ENCODE assay signal across 8 mouse cellular contexts in genomic region chr7:141464603-141465201, GRCm38 (mm10). TPM values are rescaled to one million over a fixed set of nuclear protein-coding genes. Genes with fewer than 3 reads are reported as not detected.
DNase-seq lines count a peak whose midpoint lies in the region; ATAC-seq and TF ChIP-seq lines count a peak whose summit lies in the region.

No protein-coding gene starts in this region.

- H3K36me3 ChIP-seq in limb, embryonic 13.5 days, result peaks cover 7% of the 10 kb centered on the region
- H3K36me3 ChIP-seq in midbrain, postnatal 0 days (ENCODE audit: insufficient read depth, low read length), result peaks cover 8% of the 10 kb centered on the region; the same call in 1 of the 2 replicates

- H3K27me3 ChIP-seq in limb, embryonic 13.5 days, result peaks cover 67% of the 10 kb centered on the region
- peaks cover 51% of the 10 kb centered on the region for H3K27me3 ChIP-seq in midbrain, postnatal 0 days (ENCODE audit: insufficient read depth, low read length)

- no peak for ATAC-seq in limb, embryonic 13.5 days (ENCODE audit: low FRiP score, low read depth)
- no peak for ATAC-seq in midbrain, postnatal 0 days (ENCODE audit: low FRiP score)

- WGBS in limb, embryonic 13.5 days, result 3% methylated on average over 38 of the region's 38 CpGs
- WGBS in midbrain, postnatal 0 days, result 6% methylated on average over 38 of the region's 38 CpGs

- H3K4me2 ChIP-seq in limb, embryonic 13.5 days (replicated peaks), result peak overlapping the region; percentile 60
- peak overlapping the region; percentile 28; the same call in 1 of the 2 replicates for H3K4me2 ChIP-seq in midbrain, postnatal 0 days (ENCODE audit: low read depth, low read length, poor library complexity, severe bottlenecking)

- H3K27ac ChIP-seq in gastrocnemius, adult 2 months, result peak overlapping the region; percentile 94
- peak overlapping the region; percentile 76 for H3K27ac ChIP-seq in brown adipose tissue, adult 24 weeks (replicated peaks; ENCODE audit: low read depth, low read length)
- no peak overlapping the region for H3K27ac ChIP-seq in limb, embryonic 13.5 days
- no peak overlapping the region for H3K27ac ChIP-seq in midbrain, postnatal 0 days (ENCODE audit: low read depth, low read length)

- TF ChIP-seq CTCF in gastrocnemius, adult 2 months (IDR thresholded peaks at IDR 0.05), result no peak
- TF ChIP-seq CTCF in midbrain, postnatal 0 days (IDR thresholded peaks at IDR 0.05), result no peak

- peak overlapping the region; percentile 81 for H3K4me3 ChIP-seq in gastrocnemius, adult 2 months
- peak overlapping the region; percentile 66 for H3K4me3 ChIP-seq in brown adipose tissue, adult 24 weeks (ENCODE audit: insufficient read depth, low read depth, low read length)
- peak overlapping the region; percentile 33 for H3K4me3 ChIP-seq in limb, embryonic 13.5 days
- peak overlapping the region; percentile 20; the same call in 1 of the 2 replicates for H3K4me3 ChIP-seq in midbrain, postnatal 0 days (ENCODE audit: low read depth, low read length)

- intact Hi-C loops in gastrocnemius, adult 2 months (cut with DNase I), result no loop called here
- intact Hi-C loops in heart, postnatal 36 days (cut with DNase I), result loop anchor here (10.0 kb wide), 1 partner anchor 520 kb away; the partner anchor contains the start of gene Pgghg

- no peaks in the 10 kb centered on the region for H3K9me3 ChIP-seq in limb, embryonic 13.5 days
- no peaks in the 10 kb centered on the region for H3K9me3 ChIP-seq in midbrain, postnatal 0 days (ENCODE audit: low read length)

- peak; percentile 44 for DNase-seq in gastrocnemius, adult 2 months
- DNase-seq in gastrocnemius, postnatal 4 days (ENCODE audit: low spot score in 2 of 2), result no peak
- DNase-seq in heart, postnatal 36 days, result peak; percentile 39 to 41
- no peak for DNase-seq in midbrain, postnatal 0 days (ENCODE audit: low spot score)
- DNase-seq in embryo, embryonic 10 days (ENCODE audit: low spot score), result no peak
- no peak for DNase-seq in urinary bladder, adult 18-20 months (ENCODE audit: low spot score in 2 of 2)

- H3K9ac ChIP-seq in limb, embryonic 13.5 days, result peak overlapping the region; percentile 61
- 0 out of 2 replicates have a peak overlapping the region, but pooled peaks have one; percentile 24 for H3K9ac ChIP-seq in midbrain, postnatal 0 days (replicated peaks; ENCODE audit: low read length, poor library complexity, severe bottlenecking)

- H3K4me1 ChIP-seq in brown adipose tissue, adult 24 weeks (ENCODE audit: control insufficient read depth, insufficient read depth, insufficient read length, low read length), result peaks cover 10% of the 10 kb centered on the region; the same call in 1 of the 2 replicates
- peaks cover 65% of the 10 kb centered on the region for H3K4me1 ChIP-seq in limb, embryonic 13.5 days
- H3K4me1 ChIP-seq in midbrain, postnatal 0 days (ENCODE audit: insufficient read depth, low read length), result peaks cover 32% of the 10 kb centered on the region

RNA-seq across cellular contexts. Expression of gene Cd151, which starts 2.5 kb away (rescaled TPM):
- 10 to 100 TPM; 83.2 to 90.2 TPM for total RNA-seq in gastrocnemius, adult 2 months (2021)
- 10 to 100 TPM; 87.2 to 88.8 TPM for total RNA-seq in gastrocnemius, postnatal 4 days (2021)
- 223 and 257 TPM in 2 replicates for polyA plus RNA-seq in brown adipose tissue, adult 24 weeks (2012; ENCODE audit: insufficient read depth, insufficient read length, missing spikeins)
- 100 to 1,000 TPM; 299 to 300 TPM for total RNA-seq in heart, postnatal 36 days (2021)
- 12.6 and 14.6 TPM in 2 replicates for polyA plus RNA-seq in limb, embryonic 13.5 days (2015; fragmentation: Nextera tagmentation; extraction: Ambion mirVana)
- 46.4 and 52.9 TPM in 2 replicates for total RNA-seq in midbrain, postnatal 0 days (2014; rRNA removed)
- polyA plus RNA-seq in midbrain, postnatal 0 days (2015; fragmentation: Nextera tagmentation; extraction: Ambion mirVana), result 13.6 and 15.0 TPM in 2 replicates

RNA-seq across cellular contexts. Expression of gene Cracr2b, which starts 3.8 kb away (rescaled TPM):
- 1 to 10 TPM; 6.1 to 6.3 TPM for total RNA-seq in gastrocnemius, adult 2 months (2021)
- total RNA-seq in gastrocnemius, postnatal 4 days (2021), result 1 to 10 TPM; 8.9 to 9.3 TPM
- 9.8 and 11.8 TPM in 2 replicates for polyA plus RNA-seq in brown adipose tissue, adult 24 weeks (2012; ENCODE audit: insufficient read depth, insufficient read length, missing spikeins)
- 10 to 100 TPM; 24.1 to 24.2 TPM for total RNA-seq in heart, postnatal 36 days (2021)
- polyA plus RNA-seq in limb, embryonic 13.5 days (2015; fragmentation: Nextera tagmentation; extraction: Ambion mirVana), result 13.5 and 14.3 TPM in 2 replicates
- 4.0 and 5.3 TPM in 2 replicates for total RNA-seq in midbrain, postnatal 0 days (2014; rRNA removed)
- polyA plus RNA-seq in midbrain, postnatal 0 days (2015; fragmentation: Nextera tagmentation; extraction: Ambion mirVana), result 5.3 and 5.9 TPM in 2 replicates

RNA-seq across cellular contexts. Expression of gene Pnpla2, which starts 9.7 kb away (rescaled TPM):
- total RNA-seq in gastrocnemius, adult 2 months (2021), result 100 to 1,000 TPM; 345 to 348 TPM
- total RNA-seq in gastrocnemius, postnatal 4 days (2021), result 100 to 1,000 TPM in 1 of 2 experiments, 10 to 100 TPM in 1; 98.6 to 133 TPM
- polyA plus RNA-seq in brown adipose tissue, adult 24 weeks (2012; ENCODE audit: insufficient read depth, insufficient read length, missing spikeins), result 2,152 and 2,404 TPM in 2 replicates
- total RNA-seq in heart, postnatal 36 days (2021), result 100 to 1,000 TPM; 552 to 604 TPM
- polyA plus RNA-seq in limb, embryonic 13.5 days (2015; fragmentation: Nextera tagmentation; extraction: Ambion mirVana), result 13.9 and 14.7 TPM in 2 replicates
- total RNA-seq in midbrain, postnatal 0 days (2014; rRNA removed), result 6.5 and 7.0 TPM in 2 replicates
- 22.2 and 24.5 TPM in 2 replicates for polyA plus RNA-seq in midbrain, postnatal 0 days (2015; fragmentation: Nextera tagmentation; extraction: Ambion mirVana)

RNA-seq across cellular contexts. Expression of gene Polr2l, which starts 10.2 kb away (rescaled TPM):
- total RNA-seq in gastrocnemius, adult 2 months (2021), result 10 to 100 TPM; 55.5 to 58.8 TPM
- 10 to 100 TPM; 35.3 to 35.9 TPM for total RNA-seq in gastrocnemius, postnatal 4 days (2021)
- polyA plus RNA-seq in brown adipose tissue, adult 24 weeks (2012; ENCODE audit: insufficient read depth, insufficient read length, missing spikeins), result 28.8 and 36.4 TPM in 2 replicates
- 10 to 100 TPM; 76.0 to 83.7 TPM for total RNA-seq in heart, postnatal 36 days (2021)
- 63.4 and 64.3 TPM in 2 replicates for polyA plus RNA-seq in limb, embryonic 13.5 days (2015; fragmentation: Nextera tagmentation; extraction: Ambion mirVana)
- total RNA-seq in midbrain, postnatal 0 days (2014; rRNA removed), result 27.0 and 28.9 TPM in 2 replicates
- polyA plus RNA-seq in midbrain, postnatal 0 days (2015; fragmentation: Nextera tagmentation; extraction: Ambion mirVana), result 77.9 and 78.5 TPM in 2 replicates

RNA-seq across cellular contexts. Expression of gene Tspan4, which starts 10.3 kb away (rescaled TPM):
- total RNA-seq in gastrocnemius, adult 2 months (2021), result 1 to 10 TPM; 7.6 to 8.2 TPM
- 10 to 100 TPM; 19.6 to 19.7 TPM for total RNA-seq in gastrocnemius, postnatal 4 days (2021)
- polyA plus RNA-seq in brown adipose tissue, adult 24 weeks (2012; ENCODE audit: insufficient read depth, insufficient read length, missing spikeins), result 39.6 and 74.6 TPM in 2 replicates
- 10 to 100 TPM; 27.3 to 44.1 TPM for total RNA-seq in heart, postnatal 36 days (2021)
- 70.5 and 71.2 TPM in 2 replicates for polyA plus RNA-seq in limb, embryonic 13.5 days (2015; fragmentation: Nextera tagmentation; extraction: Ambion mirVana)
- 91.4 and 94.8 TPM in 2 replicates for total RNA-seq in midbrain, postnatal 0 days (2014; rRNA removed)
- 68.1 and 75.7 TPM in 2 replicates for polyA plus RNA-seq in midbrain, postnatal 0 days (2015; fragmentation: Nextera tagmentation; extraction: Ambion mirVana)

Comparison
In these comparisons a context has a peak if more than half of its experiments do, and no peak if none do; other contexts are left out.
1. DNase-seq: peak in gastrocnemius, adult 2 months (single experiment) and heart, postnatal 36 days (2 of 2); none in gastrocnemius, postnatal 4 days (0 of 2), midbrain, postnatal 0 days (single experiment), embryo, embryonic 10 days (single experiment) and urinary bladder, adult 18-20 months (0 of 2).
2. H3K27ac ChIP-seq: peak in gastrocnemius, adult 2 months (single experiment) and brown adipose tissue, adult 24 weeks (single experiment); none in limb, embryonic 13.5 days (single experiment) and midbrain, postnatal 0 days (single experiment).
3. H3K4me3 ChIP-seq: peak in every context shown above with its lines; median percentile 81 in gastrocnemius, adult 2 months; 66 in brown adipose tissue, adult 24 weeks; 33 in limb, embryonic 13.5 days; 20 in midbrain, postnatal 0 days.
4. RNA of gene Pnpla2, which starts 9.7 kb away (total RNA-seq): 552 to 604 TPM in heart, postnatal 36 days, 345 to 348 TPM in gastrocnemius, adult 2 months and 98.6 to 133 TPM in gastrocnemius, postnatal 4 days; 6.5 to 7.0 TPM in midbrain, postnatal 0 days; every median in the first group is over 10 times any median in the second.